Mouse (Mus musculus) ES-E14 (cell line): ENCODE results near the gene Gm20605.

Experiments
- CHD2 ChIP-seq: IDR thresholded peaks from 2 replicates; pipeline ENCODE4 v1.6.1; 2014; ENCODE audit warnings: mild to moderate bottlenecking, low read depth, low read length, inconsistent platforms
- HCFC1 ChIP-seq: IDR thresholded peaks from 2 replicates; pipeline ENCODE4 v1.6.1; 2012; ENCODE audit warnings: low read length, inconsistent platforms, borderline replicate concordance; ENCODE audit not compliant: insufficient read depth
- MAFK ChIP-seq: IDR thresholded peaks from 2 replicates; pipeline ENCODE4 v1.6.1; 2014; ENCODE audit warnings: mild to moderate bottlenecking, low read depth, low read length, inconsistent platforms; ENCODE audit not compliant: insufficient read depth
- ZC3H11A ChIP-seq: IDR thresholded peaks from 2 replicates; pipeline ENCODE4 v1.6.1; 2012; ENCODE audit warnings: low read depth, mild to moderate bottlenecking, inconsistent platforms, low read length, borderline replicate concordance
- ZNF384 ChIP-seq: IDR thresholded peaks from 2 replicates; pipeline ENCODE4 v1.6.1; 2012; ENCODE audit warnings: low read depth, low read length, inconsistent platforms

DNA sequence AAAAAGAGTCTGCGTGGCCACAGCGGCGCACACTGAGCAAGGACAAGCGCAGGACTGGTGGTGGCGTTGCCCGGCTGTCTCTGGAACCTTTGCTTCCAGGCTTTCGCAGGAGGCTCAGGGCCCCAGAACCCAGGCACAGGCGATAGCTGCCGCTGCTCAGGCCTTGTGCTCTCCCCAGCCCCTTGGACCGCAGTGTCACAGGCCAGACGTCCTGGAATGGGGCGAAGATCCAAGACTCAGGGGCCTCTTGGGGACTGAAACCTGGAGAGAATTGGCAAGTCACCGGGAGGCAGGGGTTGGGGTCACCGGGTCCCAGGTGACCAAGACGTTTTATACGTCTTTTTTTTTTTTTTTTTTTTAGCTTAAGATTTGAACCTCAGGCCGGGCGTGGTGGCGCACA, 15.5 kb downstream of the Gm20605 start:
- no peak for TF ChIP-seq MAFK
- no peak for TF ChIP-seq ZNF384
- no peak for TF ChIP-seq CHD2
- no peak for TF ChIP-seq HCFC1
- no peak for TF ChIP-seq ZC3H11A
